Mouse (Mus musculus): ENCODE measurements around the gene Myo1f. TPM values are rescaled to one million over a fixed set of nuclear protein-coding genes. Genes with fewer than 3 reads are reported as not detected.

Myo1f gene
- total RNA-seq (2021), result 1.7 and 7.8 TPM in 2 replicates
- long read RNA-seq, experiment 1, result 0 reads
- long read RNA-seq, experiment 2, partial matches to known transcripts, result 0 of 1 reads
- long read RNA-seq, experiment 2, other reads (novel, unspliced or antisense), result 0 of 1 reads

GRCm38 (mm10) chr17:33555223-33555855 is at the start of gene Myo1f:
TSS of gene Myo1f (plus strand) at chr17:33555707.
- no peak for DNase-seq

GRCm38 (mm10) chr17:33508386-33508785 is 47.1 kb upstream of the Myo1f start:
- DNase-seq, result no peak

GRCm38 (mm10) chr17:33510172-33510571 is 45.3 kb upstream of the Myo1f start:
- DNase-seq, result no peak

GRCm38 (mm10) chr17:33512441-33513415 is 42.8 kb upstream of the Myo1f start:
- no peak for DNase-seq

GRCm38 (mm10) chr17:33513874-33514273 is 41.6 kb upstream of the Myo1f start:
- DNase-seq, result no peak

GRCm38 (mm10) chr17:33520366-33520765 is 35.1 kb upstream of the Myo1f start:
- no peak for DNase-seq

- DNase-seq, result peak; percentile 39
These were observed 32.0 kb upstream of the Myo1f start for GRCm38 (mm10) chr17:33523431-33523917.

GRCm38 (mm10) chr17:33523918-33524755 is 31.4 kb upstream of the Myo1f start, which contains the start of gene Adamts10:
TSS of gene Adamts10 (plus strand) at chr17:33524204.
- DNase-seq, result peak; percentile 90

- DNase-seq, result no peak
These were observed 30.6 kb upstream of the Myo1f start for GRCm38 (mm10) chr17:33524806-33525373.

- DNase-seq, result no peak
These were observed 29.0 kb upstream of the Myo1f start for GRCm38 (mm10) chr17:33526506-33526905.

- peak; percentile 58 for DNase-seq
These were observed 16.3 kb upstream of the Myo1f start for GRCm38 (mm10) chr17:33539106-33539675.

GRCm38 (mm10) chr17:33539878-33540277 is 15.6 kb upstream of the Myo1f start:
- no peak for DNase-seq

- no peak for DNase-seq
These were observed 6.3 kb upstream of the Myo1f start for GRCm38 (mm10) chr17:33549212-33549611.

GRCm38 (mm10) chr17:33550388-33550787 is 5.1 kb upstream of the Myo1f start:
- no peak for DNase-seq

- no peak for DNase-seq
These were observed 3.4 kb upstream of the Myo1f start for GRCm38 (mm10) chr17:33552113-33552512.

GRCm38 (mm10) chr17:33552964-33553363 is 2.5 kb upstream of the Myo1f start:
- peak; percentile 63 for DNase-seq

- no peak for DNase-seq
These were observed 971 bp upstream of the Myo1f start for GRCm38 (mm10) chr17:33554536-33554935.

GRCm38 (mm10) chr17:33557922-33558321 is 2.4 kb downstream of the Myo1f start:
- DNase-seq, result no peak

GRCm38 (mm10) chr17:33563527-33564076 is 8.1 kb downstream of the Myo1f start:
- no peak for DNase-seq

GRCm38 (mm10) chr17:33564599-33564998 is 9.1 kb downstream of the Myo1f start:
- no peak for DNase-seq

GRCm38 (mm10) chr17:33566182-33566581 is 10.7 kb downstream of the Myo1f start:
- DNase-seq, result no peak

Measured in adrenal gland, postnatal 14 days (tissue).